9 mouse cellular contexts compared by ENCODE assay signal in the genomic region with DNA sequence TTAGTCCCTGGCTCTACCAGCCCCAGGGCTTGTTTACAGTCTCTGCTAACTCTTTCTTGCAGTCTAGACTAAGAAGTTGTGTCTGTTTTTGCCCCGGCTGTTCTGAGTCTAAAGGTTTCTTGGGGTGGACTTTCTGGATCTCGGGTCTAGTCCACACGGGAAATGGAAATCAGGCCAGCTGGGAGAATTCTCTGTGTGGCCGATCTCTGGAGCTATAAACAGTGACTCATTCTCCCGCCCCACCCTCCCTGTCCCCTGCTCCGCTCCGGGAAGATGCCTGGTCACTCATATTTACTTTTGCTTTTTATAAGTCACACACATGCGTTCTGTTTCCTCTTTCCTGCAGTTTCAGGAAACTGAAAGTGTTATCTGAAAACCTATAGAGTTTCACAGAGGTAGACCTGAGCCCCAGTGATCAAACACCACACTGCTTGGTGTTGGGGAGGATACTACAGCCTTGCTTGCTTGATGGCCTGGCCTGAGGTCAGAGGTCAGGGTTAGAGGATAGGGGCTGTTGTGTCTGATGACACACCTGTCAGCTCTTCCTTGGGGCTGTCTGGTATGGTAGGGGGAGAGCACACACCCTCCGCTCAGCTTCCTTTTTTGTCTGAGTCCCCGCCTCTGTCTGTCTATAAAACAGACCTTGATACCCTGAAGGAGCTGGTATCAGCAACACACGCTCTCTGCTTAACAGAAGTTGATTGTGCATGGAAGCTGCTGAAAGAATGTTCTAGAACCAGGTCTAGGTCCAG. TPM values are rescaled to one million over a fixed set of nuclear protein-coding genes. Genes with fewer than 3 reads are reported as not detected.
A peak's percentile ranks its signal among the peaks of the same experiment; 100 is the strongest.
DNase-seq lines count a peak whose midpoint lies in the region; ATAC-seq and TF ChIP-seq lines count a peak whose summit lies in the region.
"Had no signal": no experiment of that assay in that cellular context is flagged by ENCODE, and none has a peak within 500 bp of the region (broad histone marks: within the 10 kb centered on the region; RNA-seq: fewer than 3 reads in every experiment).

No protein-coding gene starts in this region.

- no peak overlapping the region for H3K9ac ChIP-seq in forebrain, embryonic 15.5 days (replicated peaks)
- H3K9ac ChIP-seq in kidney, postnatal 0 days (ENCODE audit: low read depth, low read length) = 0 out of 2 replicates have a peak overlapping the region, but pooled peaks have one; percentile 38

- no peaks in the 10 kb centered on the region for H3K36me3 ChIP-seq in forebrain, embryonic 10.5 days (replicated peaks)
- no peaks in the 10 kb centered on the region for H3K36me3 ChIP-seq in forebrain, embryonic 15.5 days
- H3K36me3 ChIP-seq in kidney, postnatal 0 days (ENCODE audit: insufficient read depth, low read length) = no peaks in the 10 kb centered on the region
- peaks cover 59% of the 10 kb centered on the region for H3K36me3 ChIP-seq in megakaryocyte, embryonic 14.5 days (replicated peaks; ENCODE audit: low read length)

- intact Hi-C loops in left cerebral cortex, postnatal 36 days (cut with DNase I) = no loop called here

- 87% methylated on average over 11 of the region's 11 CpGs for WGBS in forebrain, embryonic 10.5 days
- WGBS in forebrain, embryonic 15.5 days = 68% methylated on average over 11 of the region's 11 CpGs
- 33% methylated on average over 11 of the region's 11 CpGs for WGBS in kidney, postnatal 0 days

- H3K9me3 ChIP-seq in forebrain, embryonic 10.5 days = no peaks in the 10 kb centered on the region
- no peaks in the 10 kb centered on the region for H3K9me3 ChIP-seq in forebrain, embryonic 15.5 days
- no peaks in the 10 kb centered on the region for H3K9me3 ChIP-seq in kidney, postnatal 0 days (replicated peaks; ENCODE audit: low read length)
- H3K9me3 ChIP-seq in megakaryocyte, embryonic 14.5 days = no peaks in the 10 kb centered on the region

- H3K27ac ChIP-seq in forebrain, embryonic 10.5 days = no peak overlapping the region
- H3K27ac ChIP-seq in forebrain, embryonic 15.5 days (replicated peaks) = no peak overlapping the region
- H3K27ac ChIP-seq in kidney, postnatal 0 days = peak overlapping the region; percentile 71

- ATAC-seq in forebrain, embryonic 15.5 days (replicated peaks) = no peak
- ATAC-seq in kidney, postnatal 0 days (replicated peaks; ENCODE audit: low FRiP score, low read depth) = no peak
- ATAC-seq in megakaryocyte progenitor cell, adult 5-6 weeks (replicated peaks; ENCODE audit: poor library complexity) = no peak

- H3K27me3 ChIP-seq in forebrain, embryonic 10.5 days (ENCODE audit: poor library complexity, severe bottlenecking) = no peaks in the 10 kb centered on the region
- H3K27me3 ChIP-seq in forebrain, embryonic 15.5 days = no peaks in the 10 kb centered on the region
- no peaks in the 10 kb centered on the region for H3K27me3 ChIP-seq in kidney, postnatal 0 days (ENCODE audit: insufficient read depth, low read length)
- H3K27me3 ChIP-seq in megakaryocyte, embryonic 14.5 days (replicated peaks) = no peaks in the 10 kb centered on the region

- peak overlapping the region; percentile 98; the same call in 1 of the 2 replicates for H3K4me3 ChIP-seq in forebrain, embryonic 10.5 days
- no peak overlapping the region for H3K4me3 ChIP-seq in forebrain, embryonic 15.5 days
- H3K4me3 ChIP-seq in kidney, postnatal 0 days (replicated peaks; ENCODE audit: low read depth, low read length) = peak overlapping the region; percentile 81
- H3K4me3 ChIP-seq in megakaryocyte, embryonic 14.5 days (replicated peaks) = peak overlapping the region; percentile 99

- TF ChIP-seq CTCF in kidney, postnatal 0 days (IDR thresholded peaks at IDR 0.05; ENCODE audit: low read depth) = no peak

- no peak for DNase-seq in forebrain, embryonic 10.5 days (ENCODE audit: extremely low spot score, low spot score)
- peak; percentile 48 for DNase-seq in CD4-positive helper T cell, adult 2 months (ENCODE audit: low read depth, low spot score)
- DNase-seq in heart, adult 8-10 months (ENCODE audit: low spot score) = peak; percentile 69
- DNase-seq in kidney, postnatal 0 days (ENCODE audit: low spot score) = peak; percentile 78
- no peak for DNase-seq in left cerebral cortex, postnatal 36 days (ENCODE audit: low spot score in 2 of 2)

- H3K4me1 ChIP-seq in forebrain, embryonic 10.5 days = peaks cover 77% of the 10 kb centered on the region
- peaks cover 52% of the 10 kb centered on the region for H3K4me1 ChIP-seq in forebrain, embryonic 15.5 days
- peaks cover 58% of the 10 kb centered on the region for H3K4me1 ChIP-seq in kidney, postnatal 0 days (replicated peaks; ENCODE audit: insufficient read depth, low read length)
- peaks cover 90% of the 10 kb centered on the region for H3K4me1 ChIP-seq in megakaryocyte, embryonic 14.5 days

- H3K4me2 ChIP-seq in forebrain, embryonic 15.5 days (replicated peaks) = no peak overlapping the region
- H3K4me2 ChIP-seq in kidney, postnatal 0 days (ENCODE audit: low read length) = peak overlapping the region; percentile 99

RNA-seq across cellular contexts. Expression of a gene that starts 2.2 kb away (rescaled TPM):
- 9.8 and 10.1 TPM in 2 replicates for polyA plus RNA-seq in forebrain, embryonic 10.5 days (2016; fragmentation: Nextera tagmentation; extraction: Ambion mirVana)
- 18.7 and 20.6 TPM in 2 replicates for polyA plus RNA-seq in forebrain, embryonic 15.5 days (2015; fragmentation: Nextera tagmentation; extraction: Ambion mirVana)
- 10 to 100 TPM; 27.3 to 35.9 (median 33.9) TPM for total RNA-seq in heart, adult 8-10 months (2022)
- polyA plus RNA-seq in kidney, postnatal 0 days (2015; fragmentation: Nextera tagmentation; extraction: Ambion mirVana) = 12.8 and 14.4 TPM in 2 replicates
- 26.5 and 40.1 TPM in 2 replicates for polyA plus RNA-seq in megakaryocyte, embryonic 14.5 days (2012; ENCODE audit: insufficient read depth, low replicate concordance)
- 1 to 10 TPM; 8.2 to 8.8 TPM for total RNA-seq in left cerebral cortex, postnatal 36 days (2021)
- total RNA-seq in megakaryocyte progenitor cell, adult 5-6 weeks (2015) = 11.0 and 13.4 TPM in 2 replicates
- 22.7 and 27.0 TPM in 2 replicates for total RNA-seq in megakaryocyte progenitor cell, adult 5-6 weeks (2017)

RNA-seq across cellular contexts. Expression of a gene that starts 18.0 kb away (rescaled TPM):
- polyA plus RNA-seq in forebrain, embryonic 10.5 days (2016; fragmentation: Nextera tagmentation; extraction: Ambion mirVana) = 41.0 and 43.2 TPM in 2 replicates
- 27.1 and 31.1 TPM in 2 replicates for polyA plus RNA-seq in forebrain, embryonic 15.5 days (2015; fragmentation: Nextera tagmentation; extraction: Ambion mirVana)
- total RNA-seq in heart, adult 8-10 months (2022) = 10 to 100 TPM; 39.2 to 43.9 (median 40.1) TPM
- polyA plus RNA-seq in kidney, postnatal 0 days (2015; fragmentation: Nextera tagmentation; extraction: Ambion mirVana) = 17.9 and 19.0 TPM in 2 replicates
- 42.9 and 56.6 TPM in 2 replicates for polyA plus RNA-seq in megakaryocyte, embryonic 14.5 days (2012; ENCODE audit: insufficient read depth, low replicate concordance)
- 10 to 100 TPM; 95.5 to 96.2 TPM for total RNA-seq in left cerebral cortex, postnatal 36 days (2021)
- 63.8 and 65.1 TPM in 2 replicates for total RNA-seq in megakaryocyte progenitor cell, adult 5-6 weeks (2015)
- 41.0 and 47.0 TPM in 2 replicates for total RNA-seq in megakaryocyte progenitor cell, adult 5-6 weeks (2017)

RNA-seq across cellular contexts. Expression of a gene that starts 26.2 kb away (rescaled TPM):
- 1.4 and 1.8 TPM in 2 replicates for polyA plus RNA-seq in forebrain, embryonic 10.5 days (2016; fragmentation: Nextera tagmentation; extraction: Ambion mirVana)
- polyA plus RNA-seq in forebrain, embryonic 15.5 days (2015; fragmentation: Nextera tagmentation; extraction: Ambion mirVana) = 0.06 and 0.08 TPM in 2 replicates
- total RNA-seq in heart, adult 8-10 months (2022) = under 1 TPM in 3 of 4 experiments, not detected in 1; 0.22 to 0.87 (median 0.47) TPM
- 11.2 and 13.3 TPM in 2 replicates for polyA plus RNA-seq in kidney, postnatal 0 days (2015; fragmentation: Nextera tagmentation; extraction: Ambion mirVana)
- 4.6 and 27.1 TPM in 2 replicates for polyA plus RNA-seq in megakaryocyte, embryonic 14.5 days (2012; ENCODE audit: insufficient read depth, low replicate concordance)
- total RNA-seq in left cerebral cortex, postnatal 36 days (2021) = under 1 TPM in 1 of 2 experiments, not detected in 1; 0.89 TPM
- 0.10 TPM in 1 of 2 replicates, not detected in the other for total RNA-seq in megakaryocyte progenitor cell, adult 5-6 weeks (2015)
- not detected in 2 replicates for total RNA-seq in megakaryocyte progenitor cell, adult 5-6 weeks (2017)

RNA-seq across cellular contexts. Expression of a gene that starts 32.7 kb away (rescaled TPM):
- 0.31 TPM in 1 of 2 replicates, not detected in the other for polyA plus RNA-seq in forebrain, embryonic 10.5 days (2016; fragmentation: Nextera tagmentation; extraction: Ambion mirVana)
- polyA plus RNA-seq in forebrain, embryonic 15.5 days (2015; fragmentation: Nextera tagmentation; extraction: Ambion mirVana) = not detected in 2 replicates
- total RNA-seq in heart, adult 8-10 months (2022) = not detected
- polyA plus RNA-seq in kidney, postnatal 0 days (2015; fragmentation: Nextera tagmentation; extraction: Ambion mirVana) = not detected in 2 replicates
- not detected in 2 replicates for polyA plus RNA-seq in megakaryocyte, embryonic 14.5 days (2012; ENCODE audit: insufficient read depth, low replicate concordance)
- total RNA-seq in left cerebral cortex, postnatal 36 days (2021) = not detected
- total RNA-seq in megakaryocyte progenitor cell, adult 5-6 weeks (2015) = not detected in 2 replicates
- not detected in 2 replicates for total RNA-seq in megakaryocyte progenitor cell, adult 5-6 weeks (2017)
- polyA plus RNA-seq: limb, embryonic 11.5 days had no signal

RNA-seq across cellular contexts. Expression of a gene that starts 33.2 kb away (rescaled TPM):
- polyA plus RNA-seq in forebrain, embryonic 10.5 days (2016; fragmentation: Nextera tagmentation; extraction: Ambion mirVana) = 99.7 and 103 TPM in 2 replicates
- 84.5 and 89.6 TPM in 2 replicates for polyA plus RNA-seq in forebrain, embryonic 15.5 days (2015; fragmentation: Nextera tagmentation; extraction: Ambion mirVana)
- total RNA-seq in heart, adult 8-10 months (2022) = 10 to 100 TPM in 1 of 4 experiments, 1 to 10 TPM in 3; 7.0 to 10.6 (median 9.1) TPM
- polyA plus RNA-seq in kidney, postnatal 0 days (2015; fragmentation: Nextera tagmentation; extraction: Ambion mirVana) = 61.0 and 66.9 TPM in 2 replicates
- 8.5 and 30.7 TPM in 2 replicates for polyA plus RNA-seq in megakaryocyte, embryonic 14.5 days (2012; ENCODE audit: insufficient read depth, low replicate concordance)
- total RNA-seq in left cerebral cortex, postnatal 36 days (2021) = 10 to 100 TPM; 19.3 to 19.9 TPM
- total RNA-seq in megakaryocyte progenitor cell, adult 5-6 weeks (2015) = 27.3 and 30.9 TPM in 2 replicates
- 24.6 and 32.5 TPM in 2 replicates for total RNA-seq in megakaryocyte progenitor cell, adult 5-6 weeks (2017)

Comparison
In these comparisons a context has a peak if more than half of its experiments do, and no peak if none do; other contexts are left out.
1. DNase-seq: peak in CD4-positive helper T cell, adult 2 months (single experiment), heart, adult 8-10 months (single experiment) and kidney, postnatal 0 days (single experiment); none in forebrain, embryonic 10.5 days (single experiment) and left cerebral cortex, postnatal 36 days (0 of 2).